Mouse (Mus musculus) cerebellum, adult 2 months (tissue): ENCODE results near the gene 4933425L06Rik.

ENCODE experiments used
- CTCF ChIP-seq: fragments of 200-500 bp; IDR thresholded peaks from 2 replicates; pipeline ENCODE4 v1.5.1; 2011; ENCODE audit warnings: low read depth, mild to moderate bottlenecking, control low read depth, low read length, moderate library complexity, borderline replicate concordance; ENCODE audit not compliant: insufficient read depth
- POLR2A ChIP-seq: fragments of 200-500 bp; IDR thresholded peaks from 2 replicates; pipeline ENCODE4 v1.6.1; 2011; ENCODE audit warnings: low read length, control low read depth, borderline replicate concordance; ENCODE audit not compliant: insufficient read depth

- TF ChIP-seq POLR2A (no peak), CTCF (no peak)
These were observed 68.1 kb downstream of the 4933425L06Rik start for GRCm38 (mm10) chr13:105150006-105150405.
